10 mouse cellular contexts compared by ENCODE assay signal in genomic region chr17:43704216-43704930, GRCm38 (mm10).
"Had no signal": no experiment of that assay in that cellular context is flagged by ENCODE, and none has a peak within 500 bp of the region (broad histone marks: within the 10 kb centered on the region; RNA-seq: fewer than 3 reads in every experiment).

No protein-coding gene starts in this region.

- ATAC-seq: midbrain, embryonic 13.5 days had no signal

- H3K27me3 ChIP-seq: limb, embryonic 13.5 days; midbrain, embryonic 13.5 days; neural tube, embryonic 15.5 days had no signal

- H3K27ac ChIP-seq: limb, embryonic 13.5 days; liver, embryonic 14.5 days; midbrain, embryonic 13.5 days; neural tube, embryonic 15.5 days; stomach, postnatal 0 days had no signal

- H3K4me1 ChIP-seq: limb, embryonic 13.5 days; midbrain, embryonic 13.5 days; neural tube, embryonic 15.5 days had no signal

- DNase-seq: kidney, postnatal 14 days; left cerebral cortex, postnatal 4 days; lung, adult 18-20 months; right cerebral cortex, adult 18-20 months; right cerebral cortex, postnatal 25 days had no signal

- H3K4me3 ChIP-seq: limb, embryonic 13.5 days; midbrain, embryonic 13.5 days; neural tube, embryonic 15.5 days had no signal
